Mouse (Mus musculus): Measurements from ENCODE around the gene Cmc4.

The Cmc4 gene

GRCm38 (mm10) chrX:75415936-75416785, at the start of gene Cmc4, which contains the start of the genes Mtcp1 and Brcc3:
Cmc4 (minus strand) TSS chrX:75416584.
Mtcp1 (minus strand) TSS chrX:75416588.
Brcc3 (plus strand) TSS chrX:75416628.
- peak; percentile 99 for DNase-seq

GRCm38 (mm10) chrX:75454597-75454996, 38.2 kb upstream of the Cmc4 start:
- no peak for DNase-seq

GRCm38 (mm10) chrX:75409711-75410110, 6.7 kb downstream of the Cmc4 start:
- DNase-seq = no peak

- no peak for DNase-seq
These were observed 13.0 kb downstream of the Cmc4 start for GRCm38 (mm10) chrX:75403350-75403749.

- peak; percentile 93 for DNase-seq
These were observed 13.7 kb downstream of the Cmc4 start for GRCm38 (mm10) chrX:75402668-75403067.

- DNase-seq = no peak
These were observed 16.9 kb downstream of the Cmc4 start for GRCm38 (mm10) chrX:75399471-75399870.

- DNase-seq = peak; percentile 99
These were observed 34.1 kb downstream of the Cmc4 start, which contains the start of the genes Fundc2 and F8 for GRCm38 (mm10) chrX:75382195-75382771. Fundc2 (plus strand) TSS chrX:75382399. F8 (minus strand) TSS chrX:75382615.

GRCm38 (mm10) chrX:75381699-75382098, 34.7 kb downstream of the Cmc4 start:
- no peak for DNase-seq

GRCm38 (mm10) chrX:75381176-75381575, 35.2 kb downstream of the Cmc4 start:
- no peak for DNase-seq

GRCm38 (mm10) chrX:75376815-75377214, 39.6 kb downstream of the Cmc4 start:
- no peak for DNase-seq

GRCm38 (mm10) chrX:75372666-75373425, 43.5 kb downstream of the Cmc4 start:
- DNase-seq = no peak

GRCm38 (mm10) chrX:75370197-75370596, 46.2 kb downstream of the Cmc4 start:
- peak; percentile 79 for DNase-seq
